Mouse (Mus musculus) hindlimb bud, embryonic 11.5 days (tissue): Measurements from ENCODE around the gene Rybp.

Experiments
- DNase-seq: peaks from one replicate; pipeline ENCODE4 v3.0.0-alpha.2; 2012; ENCODE audit warnings: low read depth, low spot score; ENCODE audit errors: extremely low spot score

Rybp gene

DNA sequence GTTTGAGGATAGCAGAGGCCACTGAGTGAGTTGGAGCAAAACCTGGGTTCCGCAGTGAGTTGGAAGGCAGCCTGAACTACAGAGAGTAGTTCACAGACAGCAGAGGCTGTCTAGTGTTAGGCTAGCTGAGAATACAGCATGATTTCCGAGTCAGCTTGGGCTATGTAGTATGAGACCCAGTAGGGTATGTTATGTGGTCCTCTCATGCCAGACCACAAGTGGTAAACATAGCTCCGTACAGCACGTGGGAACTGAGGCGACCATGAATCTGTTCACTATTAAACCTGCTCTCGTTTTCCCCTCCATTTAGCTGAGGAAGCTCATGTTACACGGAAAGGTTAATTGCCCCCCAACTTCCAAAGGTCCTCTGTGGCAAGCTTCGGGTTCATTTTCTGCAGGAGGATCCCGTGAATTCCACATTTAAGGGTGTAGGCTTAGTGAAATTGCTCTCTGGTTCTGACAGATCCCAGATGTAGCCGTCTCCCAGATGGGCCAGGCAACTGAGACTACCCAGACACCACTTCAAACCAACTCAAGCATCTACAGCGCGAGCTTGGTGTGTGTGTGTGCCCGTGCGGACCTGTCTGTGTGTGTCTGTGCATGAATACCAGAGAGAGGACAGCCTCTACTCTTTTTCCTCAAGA is 66.2 kb downstream of the Rybp start:
- peak; percentile 61 for DNase-seq

DNA sequence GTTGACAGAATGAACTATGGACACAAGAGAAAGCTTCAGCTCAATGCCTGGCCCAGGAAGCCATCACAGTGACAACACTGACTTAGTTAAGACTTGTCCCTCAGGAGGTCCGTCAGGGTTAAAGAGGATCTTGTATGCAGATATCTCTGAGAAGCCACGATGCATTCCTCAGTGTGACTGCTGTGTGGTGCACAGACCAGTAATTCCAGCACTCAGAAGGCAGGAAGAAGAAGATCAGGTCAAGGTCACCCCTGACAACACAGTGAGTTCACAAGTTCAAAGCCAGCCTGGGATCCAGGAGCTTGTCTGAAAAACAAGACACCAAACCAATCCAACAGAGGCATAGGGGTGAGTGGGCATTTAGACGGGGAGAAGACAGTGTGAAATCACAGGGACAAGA is 67.3 kb downstream of the Rybp start:
- DNase-seq: no peak

DNA sequence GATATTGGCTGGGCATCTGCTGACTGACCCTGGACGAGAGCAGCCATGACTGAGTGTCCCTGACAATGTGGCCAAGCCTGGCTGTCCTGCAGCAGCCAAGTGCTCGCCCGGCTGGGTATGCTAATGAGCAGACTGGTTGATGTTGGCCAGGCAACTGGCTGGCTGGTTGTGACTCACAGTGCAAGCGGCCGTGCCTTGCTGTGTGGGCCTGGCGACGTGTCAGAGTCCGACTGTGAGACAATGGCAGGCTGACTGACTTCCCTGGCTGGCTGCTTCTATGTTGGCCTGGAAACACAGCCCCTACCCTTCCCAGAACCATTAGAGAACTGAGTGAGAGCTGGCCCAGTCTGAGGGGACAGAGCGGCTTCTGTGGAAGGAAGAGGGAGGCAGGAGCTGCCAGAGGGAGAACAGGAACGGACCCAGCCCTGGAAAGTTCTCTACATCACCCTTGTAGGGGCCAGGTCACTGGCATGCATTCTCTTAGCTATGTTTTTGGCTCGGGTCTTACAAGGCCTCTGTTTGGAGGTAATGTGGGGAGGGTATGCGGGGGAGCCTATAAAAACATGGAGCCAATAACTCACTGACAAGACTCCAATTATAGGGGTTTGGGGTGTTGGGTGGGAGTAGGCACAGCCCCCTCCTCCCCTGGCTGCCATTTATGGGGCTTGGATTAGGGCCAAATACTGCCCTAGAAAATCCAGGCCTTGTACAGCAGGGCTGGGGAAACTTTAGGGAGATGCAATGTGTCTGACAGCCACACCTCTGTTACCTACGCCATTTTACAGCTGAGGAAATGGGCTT is 68.5 kb downstream of the Rybp start:
- DNase-seq: no peak

DNA sequence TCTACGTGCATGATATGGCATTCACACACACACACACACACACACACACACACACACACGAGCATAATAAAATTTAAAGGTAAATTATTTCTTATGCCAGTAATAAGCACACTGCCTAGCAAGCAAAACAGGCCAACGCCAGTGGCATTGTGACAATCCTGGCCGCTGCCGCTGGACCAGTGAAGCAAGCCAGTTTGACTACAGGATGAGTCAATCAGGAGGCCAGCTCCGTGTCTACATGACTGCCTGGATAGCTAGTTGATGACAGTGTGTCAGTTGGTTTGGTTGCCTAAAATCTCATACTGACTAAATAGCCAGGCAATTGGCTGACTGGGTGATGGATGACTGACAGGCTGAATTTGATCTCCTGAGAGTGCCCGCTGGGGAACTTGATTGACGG is 69.8 kb downstream of the Rybp start:
- DNase-seq: no peak

DNA sequence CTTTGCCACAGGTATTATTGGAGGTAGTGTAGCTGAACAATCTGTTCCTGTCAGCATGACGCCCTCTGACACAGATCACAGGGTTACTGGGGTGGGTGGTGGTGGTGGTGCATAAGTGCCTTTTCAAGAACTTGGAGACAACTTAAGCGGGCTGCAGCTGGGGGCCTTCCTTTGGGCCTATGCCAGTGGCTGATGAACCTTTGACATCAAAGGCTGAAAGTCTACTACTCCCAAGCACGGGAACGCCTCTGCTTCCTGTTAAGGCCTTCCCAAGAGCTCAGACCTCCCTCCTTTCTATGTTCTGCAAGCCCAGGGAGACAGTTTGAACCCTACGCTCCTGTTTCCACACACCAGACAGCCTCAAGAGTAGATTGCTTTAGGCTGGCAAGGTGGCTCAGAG is 70.3 kb downstream of the Rybp start:
- no peak for DNase-seq

DNA sequence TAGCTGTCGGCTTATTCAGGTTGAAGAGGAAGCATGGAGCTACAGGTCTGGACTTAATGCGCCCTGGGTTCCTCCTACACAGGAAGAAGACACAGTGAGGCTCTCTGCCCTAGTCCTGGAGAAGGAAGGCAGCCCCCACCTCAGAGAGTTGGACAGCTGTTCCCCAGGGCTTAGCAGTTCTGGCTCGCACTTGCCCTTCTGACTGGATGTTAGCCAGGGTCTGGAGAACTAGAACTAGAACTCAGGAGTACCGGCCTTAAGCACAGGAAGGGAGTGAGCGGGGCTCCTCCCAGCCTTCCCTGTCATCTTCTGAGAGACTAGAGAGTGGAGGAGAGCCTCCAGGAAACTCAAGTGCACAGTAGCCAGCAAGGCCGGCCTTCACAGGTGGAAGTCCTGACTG is 71.5 kb downstream of the Rybp start:
- DNase-seq: no peak

DNA sequence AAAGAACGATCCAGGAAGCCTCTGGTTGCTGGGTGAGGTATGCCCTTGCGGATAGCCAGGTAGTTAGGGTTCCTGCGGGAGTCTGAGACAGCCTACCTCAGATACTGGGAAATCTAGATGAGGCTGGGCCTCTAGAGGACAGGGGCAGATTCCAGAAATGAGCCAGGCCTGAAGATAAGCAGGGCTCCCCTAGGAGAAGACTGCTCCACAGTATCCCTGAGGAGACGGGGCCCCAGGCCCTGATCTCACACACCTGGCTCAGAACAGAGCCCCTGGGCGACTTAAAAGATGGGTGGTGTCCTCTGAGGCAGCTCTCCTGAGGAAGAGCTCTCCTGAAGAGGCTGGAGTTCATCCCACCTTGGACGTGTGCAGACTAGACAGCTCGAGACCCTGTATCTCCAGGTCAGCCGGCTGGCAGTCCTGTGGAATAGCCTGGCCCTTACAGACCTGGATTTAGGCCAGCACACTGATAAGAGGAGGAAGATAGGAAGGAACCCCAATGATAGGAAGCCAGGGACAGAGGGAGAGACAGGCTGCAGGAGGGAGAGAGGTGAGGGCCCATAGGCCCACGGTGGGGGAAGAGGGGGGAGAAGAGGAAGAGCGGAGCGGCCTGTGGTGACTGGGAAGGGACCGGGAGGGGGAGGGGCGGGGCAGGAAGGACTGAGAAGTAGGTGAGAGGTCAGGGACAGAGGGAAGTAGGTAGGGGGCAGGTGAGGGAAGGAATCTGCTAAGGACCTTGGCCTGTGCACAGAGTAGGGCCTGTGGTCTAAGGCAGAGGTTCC is 73.0 kb downstream of the Rybp start:
- DNase-seq: no peak

DNA sequence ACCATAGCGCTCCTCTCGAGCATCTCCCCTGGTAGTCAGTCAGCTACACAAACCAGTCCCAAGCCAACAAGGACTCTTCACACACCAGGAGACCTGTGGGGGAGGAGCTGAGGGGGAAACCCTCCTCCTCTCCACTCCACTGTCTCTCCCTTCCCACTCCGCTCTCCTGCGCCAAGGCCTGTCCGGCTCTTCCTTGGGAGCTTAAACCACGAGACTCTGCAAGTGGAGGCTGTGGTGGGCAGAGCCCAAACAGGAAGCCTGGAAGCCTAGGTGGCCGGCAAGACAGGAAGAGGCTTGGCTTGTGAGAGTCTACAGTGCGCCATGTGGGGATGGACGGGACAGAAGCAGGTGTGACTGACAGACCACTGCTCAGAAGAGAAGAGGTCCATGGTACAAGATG is 73.7 kb downstream of the Rybp start:
- no peak for DNase-seq

DNA sequence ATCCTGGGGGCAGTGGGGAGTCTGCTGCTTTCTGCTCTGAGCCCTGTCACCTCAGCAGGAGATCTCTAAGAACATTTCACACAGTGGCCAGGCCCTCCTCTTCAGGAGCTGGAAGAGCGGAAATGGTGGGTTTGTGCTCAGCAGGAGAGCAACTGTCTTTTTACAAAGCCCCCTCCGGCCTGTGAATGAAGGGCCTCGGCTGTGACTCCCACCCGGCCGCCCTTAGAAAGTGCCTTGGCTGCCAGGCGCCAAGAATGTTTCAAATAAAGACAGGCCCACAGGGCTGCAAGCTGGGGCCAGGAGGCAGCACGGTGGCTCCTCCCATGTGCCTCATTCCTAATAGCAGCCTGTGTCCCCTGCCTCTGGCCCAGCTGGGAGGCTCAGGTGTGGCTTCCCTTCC is 74.5 kb downstream of the Rybp start:
- DNase-seq: no peak

DNA sequence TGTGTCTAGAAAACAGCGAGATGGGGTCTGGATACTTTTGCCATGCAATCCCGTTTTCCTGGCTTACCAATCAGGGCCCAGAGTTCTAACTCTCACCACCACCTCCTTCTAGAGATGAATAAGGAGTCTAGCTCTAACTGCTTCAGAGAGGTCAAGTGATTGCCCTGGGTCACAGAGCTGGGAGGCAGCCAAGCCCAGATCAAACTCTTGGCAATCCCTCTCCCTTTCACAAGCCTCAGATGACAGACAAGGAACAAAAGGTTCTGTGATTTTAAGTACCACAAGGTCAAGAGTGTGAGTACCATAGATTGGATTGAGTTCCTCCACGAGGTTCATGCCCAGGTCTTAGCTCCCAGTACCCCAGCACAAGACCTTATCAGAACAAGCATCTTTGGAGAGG is 75.6 kb downstream of the Rybp start:
- no peak for DNase-seq

DNA sequence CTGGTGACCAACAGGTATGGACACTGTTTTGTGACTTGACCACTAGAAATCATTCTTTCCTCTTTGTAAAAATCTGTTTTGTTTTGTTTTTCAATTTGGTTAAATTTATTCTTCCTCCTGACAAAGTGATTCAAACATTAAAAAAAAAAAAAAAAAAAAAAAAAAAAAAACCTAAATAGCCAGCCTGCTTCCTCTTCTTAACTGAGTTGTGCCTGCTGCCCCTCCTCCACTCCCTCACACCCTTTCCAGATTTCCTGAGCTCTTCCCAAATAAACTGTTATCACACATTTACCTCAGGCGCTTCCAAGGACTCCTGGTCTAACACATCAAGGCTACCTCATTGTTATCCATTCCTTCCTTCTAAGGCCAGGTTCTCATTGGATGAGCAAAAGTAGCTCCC is 76.8 kb downstream of the Rybp start:
- no peak for DNase-seq

DNA sequence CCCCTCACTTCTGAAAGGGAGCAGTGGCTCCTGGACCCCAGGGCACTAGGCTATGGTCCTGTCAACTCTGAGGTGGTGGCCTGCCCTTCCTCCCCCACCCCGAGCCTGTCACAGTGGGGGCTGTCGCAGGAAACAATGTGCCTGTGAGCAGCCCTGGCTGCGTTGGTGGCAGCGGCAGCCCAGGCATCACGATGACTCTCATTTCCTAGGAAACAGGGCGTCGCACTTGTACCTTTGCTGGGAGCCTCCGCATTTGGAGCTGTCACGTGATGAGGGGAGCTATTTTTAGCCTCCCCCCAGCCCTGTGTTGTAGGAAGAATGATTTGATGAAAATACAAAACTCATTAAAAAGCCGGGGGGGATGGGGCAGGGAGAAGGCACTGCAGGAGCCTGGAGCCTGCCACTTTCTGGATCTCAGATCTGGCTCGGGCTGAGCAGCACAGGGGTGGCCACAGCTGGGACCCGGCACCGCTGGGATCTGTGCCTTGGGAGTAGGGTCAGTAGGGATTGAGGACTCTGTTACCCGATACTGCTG is 80.5 kb downstream of the Rybp start:
- DNase-seq: no peak

DNA sequence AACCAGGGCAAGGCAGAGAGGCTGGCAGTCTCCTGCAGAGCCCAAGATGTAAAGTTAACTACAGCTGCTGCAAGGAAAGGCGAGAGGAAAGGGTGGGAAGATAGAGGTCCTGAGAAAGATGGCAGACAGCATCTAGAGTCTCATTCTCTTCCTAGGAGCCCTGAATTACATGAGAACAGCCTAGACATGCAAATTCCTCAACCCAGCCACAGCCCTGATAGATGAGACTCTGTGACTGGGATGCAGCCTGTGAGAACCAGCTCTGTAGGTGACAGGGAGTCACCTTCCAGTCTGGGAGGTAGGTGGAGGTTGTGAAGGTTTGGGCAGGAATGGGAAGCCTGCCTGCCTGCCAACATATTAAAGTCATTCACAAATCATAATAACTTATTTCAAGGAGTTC is 81.0 kb downstream of the Rybp start:
- no peak for DNase-seq

DNA sequence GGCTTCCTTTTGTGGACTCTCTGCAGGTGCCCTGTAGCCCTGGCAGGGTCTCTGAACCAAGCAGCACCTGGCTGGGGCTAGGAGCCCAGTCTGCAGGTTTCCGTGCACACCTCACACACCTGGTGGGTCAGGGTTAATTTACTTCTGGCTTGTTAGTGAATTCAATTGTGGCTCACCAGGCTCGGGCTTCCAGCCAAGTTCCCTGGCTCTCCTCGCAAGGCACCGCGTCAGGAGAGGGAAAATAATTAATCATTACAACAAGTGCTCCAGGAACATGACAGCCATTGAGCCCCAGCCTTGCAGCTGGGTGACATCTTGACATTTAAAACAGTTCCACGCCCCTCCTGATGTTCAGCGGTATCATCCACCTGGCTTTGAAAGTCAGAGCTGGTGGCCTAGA is 82.8 kb downstream of the Rybp start:
- DNase-seq: no peak

DNA sequence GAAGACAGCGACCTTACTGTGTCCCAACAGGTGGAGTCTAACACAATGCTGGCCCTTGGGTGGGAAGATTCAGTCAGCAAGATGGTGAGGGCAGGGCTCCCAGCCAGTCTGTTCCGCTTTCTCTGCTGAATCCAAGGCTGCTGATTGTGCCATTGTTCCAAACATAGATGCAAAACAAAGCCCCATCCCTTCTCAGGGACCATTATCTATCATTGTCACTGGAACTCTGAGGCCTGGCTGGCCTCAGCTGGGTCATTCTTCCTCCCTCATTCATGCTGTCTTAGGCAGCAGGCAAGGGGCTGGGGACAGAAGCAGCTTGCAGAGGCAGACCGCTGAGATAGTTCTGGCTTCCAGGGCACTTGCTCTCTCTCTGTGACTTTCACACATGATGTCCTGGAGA is 83.8 kb downstream of the Rybp start:
- no peak for DNase-seq

DNA sequence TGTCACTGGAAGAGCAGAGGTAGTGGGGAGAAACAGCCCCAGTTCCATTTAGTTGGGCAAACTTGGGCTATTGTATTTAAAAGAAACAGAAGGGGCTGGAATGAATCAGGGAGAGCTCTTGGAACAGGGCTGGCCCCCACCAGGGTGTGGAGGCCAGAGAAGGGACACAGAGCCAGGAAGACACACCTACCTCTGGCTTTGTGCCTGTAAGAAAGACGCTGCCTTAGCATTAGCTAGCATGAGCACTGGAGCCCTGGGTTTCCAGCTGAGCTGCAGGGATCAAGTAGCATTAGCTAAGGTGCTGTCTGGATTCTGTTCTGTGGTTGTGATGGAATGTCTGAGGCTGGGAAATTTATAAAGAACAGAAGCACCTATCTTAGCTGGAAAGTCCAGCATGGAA is 85.2 kb downstream of the Rybp start:
- DNase-seq: no peak

DNA sequence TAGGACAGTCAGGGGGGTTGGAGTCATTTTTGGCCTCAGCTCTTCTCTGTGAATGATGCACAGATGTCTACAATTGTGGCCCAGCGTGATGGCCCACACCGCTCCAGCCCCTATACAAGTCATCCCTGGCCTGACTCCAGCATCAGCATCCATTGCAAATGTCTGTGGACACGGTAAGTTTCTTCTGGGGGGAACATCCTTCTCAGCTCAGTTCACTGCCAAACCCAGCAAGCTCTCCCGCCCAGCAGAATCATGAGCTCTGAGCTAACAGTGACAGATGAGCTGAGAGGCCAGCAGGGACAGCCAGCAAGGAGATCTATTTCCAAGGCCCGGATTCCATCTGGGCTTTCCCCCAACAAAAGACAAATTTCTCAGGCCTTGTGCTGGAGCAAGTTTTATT is 90.2 kb downstream of the Rybp start:
- DNase-seq: no peak

DNA sequence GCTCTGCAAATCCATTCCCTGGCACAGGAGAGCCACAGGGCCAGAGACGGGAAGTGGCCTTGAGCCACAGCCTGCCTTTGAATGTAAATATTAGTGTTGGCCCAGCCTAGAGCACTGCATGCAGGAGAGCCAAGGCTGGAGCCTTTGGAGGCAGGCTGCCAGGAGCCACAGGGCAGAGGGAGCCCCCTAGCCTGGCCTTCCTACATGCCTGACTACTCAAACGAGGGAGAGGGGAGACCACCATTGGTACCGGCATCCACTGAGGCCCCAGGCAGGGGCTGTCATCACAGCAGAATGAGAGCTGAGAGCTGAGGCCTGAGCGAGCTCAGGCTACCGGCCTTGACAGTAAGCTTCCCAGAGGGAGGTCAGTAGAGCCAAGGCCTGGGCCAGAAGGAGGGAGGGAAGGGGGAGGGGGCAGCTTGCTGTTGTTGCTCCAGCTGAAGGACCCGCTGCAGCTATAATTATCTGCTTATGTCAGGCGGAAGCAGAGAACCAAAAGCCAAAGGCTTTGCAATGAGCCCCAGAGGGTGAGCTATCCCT is 91.3 kb downstream of the Rybp start:
- DNase-seq: no peak

DNA sequence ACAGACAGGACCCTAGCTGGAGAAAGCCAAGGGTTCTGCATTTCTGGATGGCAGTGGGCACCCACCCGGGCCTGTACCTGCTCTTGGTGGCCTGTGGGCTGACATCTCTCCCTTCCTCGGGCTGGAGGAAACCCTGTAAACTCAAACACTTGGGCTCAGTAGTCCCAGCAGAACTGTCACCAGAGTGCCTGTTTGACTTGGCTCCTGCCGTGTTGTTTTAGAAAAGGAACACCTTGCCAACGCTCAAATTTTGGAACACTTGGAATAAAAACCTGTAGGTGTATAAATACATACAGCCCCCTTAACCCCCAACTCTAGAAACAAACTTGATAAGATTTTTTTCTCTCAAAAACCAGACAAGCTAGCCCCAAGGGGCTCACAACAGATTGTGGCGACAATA is 92.2 kb downstream of the Rybp start:
- no peak for DNase-seq

DNA sequence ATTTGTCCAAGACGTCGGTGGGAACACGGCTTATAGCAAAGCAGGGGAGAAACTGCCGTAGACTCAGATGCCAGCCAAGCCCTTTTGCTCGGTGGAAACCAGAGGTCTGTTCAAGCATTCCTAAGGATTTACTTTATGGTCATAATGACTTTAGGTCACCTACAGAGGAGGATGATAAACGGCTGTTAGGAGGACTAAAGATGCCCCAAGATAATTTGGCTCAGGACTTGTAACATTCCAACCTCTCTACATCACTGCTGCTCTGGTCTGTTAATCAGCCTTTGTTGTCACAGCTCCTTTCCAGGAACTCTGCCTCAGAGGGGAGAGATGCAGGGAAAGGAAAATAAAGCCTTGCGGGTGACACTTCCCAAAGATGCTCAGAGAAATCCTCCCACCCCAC is 93.5 kb downstream of the Rybp start:
- no peak for DNase-seq

DNA sequence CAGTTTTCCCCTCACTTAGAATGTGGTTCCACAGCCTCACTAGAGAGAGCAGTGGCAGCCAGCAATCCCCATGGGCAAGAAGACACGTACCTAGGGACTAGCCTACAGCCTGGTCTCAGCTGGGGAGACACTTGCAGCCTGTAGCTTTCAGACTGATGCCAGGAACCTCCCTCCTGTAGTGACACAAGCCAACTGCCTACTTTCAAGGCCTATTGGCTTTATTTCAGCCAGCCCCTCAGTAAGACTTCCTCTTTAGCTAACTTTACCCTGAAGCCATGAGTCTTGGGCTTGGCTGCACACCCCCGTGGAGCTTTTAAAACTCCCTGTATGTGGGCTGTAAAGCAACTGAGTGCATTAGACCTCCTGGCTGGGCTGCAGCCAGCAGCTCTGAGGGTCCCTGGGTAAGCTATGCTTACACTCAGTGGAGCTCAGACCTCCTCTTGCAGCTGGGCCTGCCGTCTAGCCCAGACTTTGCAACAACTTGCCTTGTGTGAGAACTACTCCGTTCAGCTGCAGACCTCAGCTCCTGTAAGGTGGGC is 94.5 kb downstream of the Rybp start:
- DNase-seq: no peak
